Mouse (Mus musculus) cerebellum, adult 9-11 months (tissue): Measurements from ENCODE around the gene Olfr606.
"Not testable (repeated sequence)": the region's sequence is repeated elsewhere in the genome, so short reads cannot be mapped to it uniquely, and the experiment has no call there.

Source experiments
- DNase-seq: peaks from one replicate; pipeline ENCODE4 v3.0.0; 2022

The Olfr606 gene

DNA sequence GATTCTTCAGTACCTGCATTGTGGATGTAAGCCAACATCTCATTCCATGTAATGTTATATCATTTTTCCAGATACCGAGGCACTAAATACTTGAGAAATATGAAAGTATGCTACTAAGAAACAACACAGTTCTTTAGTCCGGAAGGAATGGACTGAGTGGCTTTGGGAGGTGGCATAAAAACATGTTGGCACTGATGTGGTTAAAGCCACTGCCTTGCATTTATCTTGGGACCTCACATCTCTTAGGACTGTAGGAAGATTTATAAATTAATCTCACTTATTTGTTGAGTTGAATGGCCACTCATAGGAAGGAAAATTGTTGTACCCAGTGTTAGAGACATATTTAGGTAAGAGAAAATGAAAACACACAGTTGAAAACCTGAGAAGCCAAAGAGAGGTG lies at the start of gene Olfr606:
Gene Olfr606 (plus strand): TSS at position 301 of the 400 bp plus-strand sequence.
- DNase-seq, result no peak

DNA sequence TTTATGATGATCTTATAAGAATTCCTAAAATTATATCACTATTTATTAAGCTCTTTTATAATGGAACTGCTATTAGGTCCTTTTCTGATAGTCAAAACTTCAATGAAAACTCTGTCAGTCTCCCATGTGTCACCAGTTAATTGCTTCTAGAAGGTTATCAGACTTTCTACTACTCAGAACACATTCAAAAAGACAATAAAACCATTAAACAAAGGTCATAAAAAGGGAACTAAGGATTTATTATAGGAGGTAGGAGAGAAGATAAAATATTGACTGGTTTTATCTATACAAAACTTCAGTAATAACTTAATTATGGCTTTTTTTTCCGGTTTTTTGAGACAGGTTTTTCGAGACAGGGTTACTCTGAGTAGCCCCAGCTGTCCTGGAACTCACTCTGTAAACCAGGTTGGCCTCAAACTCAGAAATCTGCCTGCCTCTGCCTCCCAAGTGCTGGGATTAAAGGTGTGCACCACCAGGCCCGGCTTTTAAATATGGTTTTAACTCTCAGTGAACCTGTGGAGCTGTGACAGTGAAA lies 42.3 kb upstream of the Olfr606 start:
- DNase-seq, result not testable (repeated sequence)

DNA sequence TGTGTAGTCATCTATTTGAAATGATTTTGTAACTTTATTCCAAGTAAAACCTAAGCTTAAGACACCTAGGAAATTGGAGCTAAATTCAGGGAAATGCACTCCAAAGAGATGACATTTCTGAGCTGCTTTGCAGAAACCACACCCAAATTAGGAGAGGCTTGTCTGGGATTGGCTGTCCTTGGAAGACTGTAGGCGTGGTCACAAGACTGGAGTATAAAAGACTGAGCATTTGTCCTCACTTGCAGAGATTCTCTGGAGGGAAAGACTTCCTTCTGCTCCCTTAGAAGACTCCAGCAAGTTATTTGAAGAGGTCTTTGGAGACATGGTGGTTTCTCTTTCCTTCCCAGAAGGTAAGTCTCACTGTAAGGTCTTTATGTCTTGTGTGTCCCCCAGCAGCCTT lies 34.1 kb upstream of the Olfr606 start, which contains the start of gene Usp17lc:
Gene Usp17lc (plus strand): TSS at position 301 of the 400 bp plus-strand sequence.
- DNase-seq, result not testable (repeated sequence)

DNA sequence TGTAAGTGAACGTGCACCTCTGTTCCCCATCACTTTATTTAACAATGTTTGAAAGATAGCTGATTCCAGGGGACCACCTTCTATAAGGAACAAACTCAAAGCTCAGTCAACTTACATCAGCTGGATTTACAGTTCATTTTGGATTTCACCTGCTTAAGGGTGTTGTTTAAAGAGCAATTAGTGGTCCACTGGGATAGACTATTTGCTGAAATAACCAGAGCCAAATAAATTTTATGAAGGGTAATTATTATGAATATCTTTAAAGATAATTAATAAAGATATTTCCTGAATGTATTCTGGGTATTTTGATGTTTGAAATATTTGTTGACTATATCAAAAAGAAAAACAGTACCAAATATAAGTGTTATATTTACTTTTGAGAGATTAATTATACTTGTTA lies 3.5 kb upstream of the Olfr606 start, which contains the start of gene Olfr605:
Gene Olfr605 (minus strand): TSS at position 101 of the 400 bp plus-strand sequence.
- no peak for DNase-seq

DNA sequence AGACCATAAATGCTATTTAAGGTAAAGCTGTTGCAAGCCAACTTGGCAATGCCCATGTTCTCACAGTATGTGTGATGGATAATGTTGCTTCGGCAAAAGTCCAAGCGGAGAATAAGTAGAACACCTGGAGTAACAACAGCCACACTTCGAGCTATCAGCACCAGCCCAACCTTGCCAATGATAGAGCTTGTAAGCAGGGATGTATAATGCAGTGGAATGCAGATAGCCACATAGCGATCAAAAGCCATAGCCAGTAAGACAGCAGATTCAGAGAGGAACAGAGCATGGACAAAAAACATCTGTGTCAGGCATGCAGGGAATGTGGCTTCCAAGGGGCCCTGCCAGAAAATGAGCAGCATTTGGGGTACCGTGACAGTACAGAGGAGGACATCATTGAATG lies 11.7 kb downstream of the Olfr606 start:
- DNase-seq, result no peak

DNA sequence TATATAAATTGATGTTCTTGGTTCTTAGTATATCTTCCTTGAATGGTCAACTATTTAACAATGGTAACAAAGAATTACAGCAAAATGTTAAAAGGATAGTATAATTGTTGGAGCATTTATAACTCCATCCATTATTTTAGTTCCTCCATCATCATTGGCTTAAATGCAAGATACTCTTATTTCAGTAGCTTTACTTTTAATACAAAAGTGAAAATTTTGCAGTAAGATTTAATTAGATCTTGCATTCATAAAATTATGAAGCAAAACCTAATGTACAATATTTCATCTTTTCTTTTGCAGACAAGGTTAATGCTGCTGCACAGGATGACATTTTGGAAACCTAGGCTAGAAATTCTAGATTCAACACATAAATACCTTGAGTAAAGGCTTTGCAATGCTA lies 20.7 kb downstream of the Olfr606 start, which contains the start of gene Olfr608:
Gene Olfr608 (plus strand): TSS at position 301 of the 400 bp plus-strand sequence.
- no peak for DNase-seq

DNA sequence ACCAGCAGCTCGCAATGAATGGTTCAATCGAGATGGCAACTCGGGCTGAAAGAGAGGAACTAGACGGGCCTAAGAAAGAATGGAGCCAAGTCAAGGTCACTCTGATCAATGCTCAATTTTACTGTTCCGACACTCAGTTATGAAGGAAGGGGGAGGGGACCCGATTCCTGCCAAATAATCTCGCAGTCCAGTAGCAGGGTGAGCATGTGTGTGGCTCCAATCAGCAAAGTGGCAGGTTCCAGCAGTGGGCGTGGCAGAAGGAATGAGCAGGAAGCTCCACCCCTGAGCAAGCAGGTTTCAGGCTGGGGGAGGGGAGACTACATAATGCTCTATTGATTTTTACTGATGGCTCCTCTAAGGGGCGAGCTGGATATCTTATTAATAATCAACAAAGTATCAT lies 28.3 kb downstream of the Olfr606 start:
- DNase-seq, result not testable (repeated sequence)

DNA sequence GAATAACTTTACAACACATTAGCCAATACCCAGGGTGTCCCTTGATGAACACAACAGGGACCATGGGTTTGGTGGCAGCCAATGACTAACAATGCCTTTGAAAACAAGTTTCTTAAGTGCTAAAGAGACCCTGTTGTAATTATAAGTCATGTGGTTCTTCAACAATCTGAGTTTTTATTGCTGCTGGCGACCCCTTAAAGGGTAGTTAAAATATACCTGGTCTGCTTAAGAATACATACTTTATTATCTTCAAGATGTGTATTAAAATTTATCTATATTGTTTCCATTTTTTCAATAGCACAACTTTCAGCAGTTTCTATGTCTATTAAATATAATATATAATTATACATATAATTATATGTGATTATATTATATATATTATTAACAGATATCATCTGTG lies 49.1 kb downstream of the Olfr606 start, which contains the start of gene Olfr609:
Gene Olfr609 (minus strand): TSS at position 101 of the 400 bp plus-strand sequence.
- DNase-seq, result no peak
